Mouse (Mus musculus) testis, adult 2 months (tissue): Measurements from ENCODE around the gene Lyst.

Source experiments
- CTCF ChIP-seq: fragments of 200-500 bp; IDR thresholded peaks from 2 replicates; pipeline ENCODE4 v1.5.1; 2012; ENCODE audit warnings: low read depth, mild to moderate bottlenecking, inconsistent platforms, low read length, moderate library complexity; ENCODE audit not compliant: control insufficient read depth, insufficient read depth, insufficient replicate concordance
- POLR2A ChIP-seq: fragments of 200-500 bp; IDR thresholded peaks from 2 replicates; pipeline ENCODE4 v1.6.1; 2012; ENCODE audit warnings: low read depth, mild to moderate bottlenecking, inconsistent platforms, low read length, moderate library complexity; ENCODE audit not compliant: control insufficient read depth

- TF ChIP-seq POLR2A = no peak
- TF ChIP-seq CTCF = no peak
These were observed 47.8 kb downstream of the Lyst start for GRCm38 (mm10) chr13:13637981-13638380.
